Mouse (Mus musculus) MEL (cell line): ENCODE data around the gene Impdh2. TPM values are rescaled to one million over a fixed set of nuclear protein-coding genes. Genes with fewer than 3 reads are reported as not detected.

Experiments used
- DNase-seq: peaks from one replicate; pipeline ENCODE4 v3.0.0; 2011; ENCODE audit warnings: low read depth, low spot score
- H3K27ac ChIP-seq: 2 replicates; pipeline ENCODE4 v1.5.1; 2012; ENCODE audit warnings: low read depth, mild to moderate bottlenecking, control low read depth, low read length, moderate library complexity; ENCODE audit not compliant: control insufficient read depth
- H3K27me3 ChIP-seq, 2 experiments: fragments of 150-350 bp in 1 of 2; sonication (generic) in 1 of 2; 2 replicates each; pipeline ENCODE4 v1.6.1; 2012; ENCODE audit warnings: low read length in 2 of 2, mild to moderate bottlenecking in 2 of 2, improper control_type of control experiment in 1 of 2, moderate library complexity in 1 of 2; ENCODE audit not compliant: insufficient read depth in 2 of 2, control insufficient read depth in 1 of 2
- H3K36me3 ChIP-seq, 2 experiments: 2 replicates each; pipeline ENCODE4 v1.6.1; 2012 to 2014; ENCODE audit warnings: low read length in 2 of 2, improper control_type of control experiment in 1 of 2, inconsistent platforms in 1 of 2, mild to moderate bottlenecking in 1 of 2; ENCODE audit not compliant: insufficient read depth in 2 of 2, control insufficient read depth in 1 of 2
- H3K4me1 ChIP-seq, 2 experiments: fragments of 150-350 bp in 1 of 2; sonication (generic) in 1 of 2; 2 replicates each; pipeline ENCODE4 v1.6.1; 2012; ENCODE audit warnings: low read length in 2 of 2, improper control_type of control experiment in 1 of 2, mild to moderate bottlenecking in 1 of 2; ENCODE audit not compliant: insufficient read depth in 2 of 2, control insufficient read depth in 1 of 2
- H3K4me3 ChIP-seq, 2 experiments: fragments of 150-350 bp in 1 of 2; sonication (generic) in 1 of 2; 2 replicates each; pipeline ENCODE4 v1.5.1; 2012; ENCODE audit warnings: low read depth in 2 of 2, low read length in 2 of 2, mild to moderate bottlenecking in 2 of 2, moderate library complexity in 2 of 2, control low read depth in 1 of 2, improper control_type of control experiment in 1 of 2; ENCODE audit not compliant: control insufficient read depth in 1 of 2, insufficient read depth in 1 of 2
- H3K79me2 ChIP-seq: 2 replicates; pipeline ENCODE4 v1.6.1; 2012; ENCODE audit warnings: mild to moderate bottlenecking, low read length, moderate library complexity; ENCODE audit not compliant: control insufficient read depth, poor library complexity, insufficient read depth
- H3K9ac ChIP-seq: 2 replicates; pipeline ENCODE4 v1.6.1; 2012; ENCODE audit warnings: low read depth, mild to moderate bottlenecking, control low read depth, low read length, moderate library complexity; ENCODE audit not compliant: control insufficient read depth, poor library complexity, severe bottlenecking
- H3K9me3 ChIP-seq: fragments of 150-350 bp; sonication (generic); replicated peaks from 2 replicates; pipeline ENCODE4 v1.6.1; 2012; ENCODE audit warnings: mild to moderate bottlenecking, low read length, improper control_type of control experiment, moderate library complexity; ENCODE audit not compliant: insufficient read depth
- ELF1 ChIP-seq: IDR thresholded peaks from 2 replicates; pipeline ENCODE4 v1.6.1; 2014; ENCODE audit warnings: low read depth, mild to moderate bottlenecking, inconsistent platforms, low read length, improper control_type of control experiment, moderate library complexity
- MAFK ChIP-seq: IDR thresholded peaks from 2 replicates; pipeline ENCODE4 v1.6.1; 2011; ENCODE audit warnings: low read depth, mild to moderate bottlenecking, low read length, improper control_type of control experiment, borderline replicate concordance
- MXI1 ChIP-seq: IDR thresholded peaks from 2 replicates; pipeline ENCODE4 v1.6.1; 2011; ENCODE audit warnings: mild to moderate bottlenecking, low read depth, low read length, improper control_type of control experiment
- MYB ChIP-seq: IDR thresholded peaks from 2 replicates; pipeline ENCODE4 v1.6.1; 2011; ENCODE audit warnings: mild to moderate bottlenecking, low read depth, low read length, improper control_type of control experiment
- TCF12 ChIP-seq: IDR thresholded peaks from 2 replicates; pipeline ENCODE4 v1.6.1; 2014; ENCODE audit warnings: low read depth, mild to moderate bottlenecking, inconsistent platforms, low read length, improper control_type of control experiment, moderate library complexity
- ZNF384 ChIP-seq: IDR thresholded peaks from 2 replicates; pipeline ENCODE4 v1.6.1; 2012; ENCODE audit warnings: low read depth, mild to moderate bottlenecking, inconsistent platforms, low read length, improper control_type of control experiment
- polyA plus RNA-seq, 2 experiments: library from polyadenylated mRNA; stranded (reverse) in 1 of 2; unstranded in 1 of 2; fragments of >175 nt in 1 of 2; fragments of >200 nt in 1 of 2; gene quantifications; 2 replicates each; pipeline versions ENCODE4 v1.2.1 to v1.2.4; 2012; ENCODE audit warnings: low replicate concordance in 2 of 2, low read depth in 1 of 2; ENCODE audit not compliant: insufficient read length in 2 of 2, insufficient read depth in 1 of 2, missing spikeins in 1 of 2
- total RNA-seq: library from RNA; depleted of rRNA; stranded (reverse); fragments of 300-350 nt; gene quantifications from 2 replicates; pipeline ENCODE4 v1.2.3, GENCODE M21; 2012; rRNA removed

Impdh2 gene
- total and polyA plus RNA-seq, 3 experiments = 519 to 550 TPM; not detected in 1

- Histone ChIP-seq H3K79me2 (no peaks in the 10 kb centered on the region), H3K4me1 (peaks cover 2 to 9% of the 10 kb centered on the region in 2 experiments; a peak in 3 of 4 replicates), H3K36me3 (peaks cover 14 to 40% of the 10 kb centered on the region in 2 experiments), H3K9me3 (no peaks in the 10 kb centered on the region), H3K4me3 (no peak overlapping the region), H3K27me3 (no peaks in the 10 kb centered on the region), H3K9ac (no peak overlapping the region), H3K27ac (no peak overlapping the region)
- TF ChIP-seq MYB (no peak), MAFK (no peak), ZNF384 (no peak), MXI1 (no peak), TCF12 (no peak), ELF1 (no peak)
- DNase-seq = no peak
These were observed 51.4 kb downstream of the Impdh2 start for GRCm38 (mm10) chr9:108611488-108611887.

Other genes starting within 250 kb of the Impdh2 start
- 1,163 and 1,351 TPM in 2 replicates for gene Gpx1, start 221.4 kb upstream of the Impdh2 start, total RNA-seq
- 1,000 to 10,000 TPM; 1,085 to 1,266 TPM for gene Gpx1, start 221.4 kb upstream of the Impdh2 start, polyA plus RNA-seq
- 85.4 and 88.4 TPM in 2 replicates for gene Usp4, start 212.4 kb upstream of the Impdh2 start, total RNA-seq
- 100 to 1,000 TPM in 1 of 2 experiments, not detected in 1; 128 TPM for gene Usp4, start 212.4 kb upstream of the Impdh2 start, polyA plus RNA-seq
- 0.69 and 0.92 TPM in 2 replicates for gene 1700102P08Rik, start 167.5 kb upstream of the Impdh2 start, total RNA-seq
- 1 to 10 TPM in 1 of 2 experiments, not detected in 1; 1.0 TPM for gene 1700102P08Rik, start 167.5 kb upstream of the Impdh2 start, polyA plus RNA-seq
- gene Ccdc36, start 131.8 kb upstream of the Impdh2 start, total RNA-seq = not detected in 2 replicates
- not detected for gene Ccdc36, start 131.8 kb upstream of the Impdh2 start, polyA plus RNA-seq
- not detected in 2 replicates for gene BC048562, start 123.8 kb upstream of the Impdh2 start, total RNA-seq
- not detected for gene BC048562, start 123.8 kb upstream of the Impdh2 start, polyA plus RNA-seq
- 18.3 and 23.1 TPM in 2 replicates for gene Ccdc71, start 99.8 kb upstream of the Impdh2 start, total RNA-seq
- 10 to 100 TPM in 1 of 2 experiments, not detected in 1; 39.9 TPM for gene Ccdc71, start 99.8 kb upstream of the Impdh2 start, polyA plus RNA-seq
- 48.0 and 71.9 TPM in 2 replicates for gene Klhdc8b, start 98.7 kb upstream of the Impdh2 start, total RNA-seq
- 10 to 100 TPM; 57.3 to 77.2 TPM for gene Klhdc8b, start 98.7 kb upstream of the Impdh2 start, polyA plus RNA-seq
- gene Lamb2, start 80.5 kb upstream of the Impdh2 start, total RNA-seq = 0.56 and 0.58 TPM in 2 replicates
- under 1 TPM in 1 of 2 experiments, not detected in 1; 0.84 TPM for gene Lamb2, start 80.5 kb upstream of the Impdh2 start, polyA plus RNA-seq
- gene Usp19, start 69.7 kb upstream of the Impdh2 start, total RNA-seq = 69.0 and 76.1 TPM in 2 replicates
- gene Usp19, start 69.7 kb upstream of the Impdh2 start, polyA plus RNA-seq = 100 to 1,000 TPM in 1 of 2 experiments, not detected in 1; 162 TPM
- gene Qars, start 52.6 kb upstream of the Impdh2 start, total RNA-seq = 267 and 286 TPM in 2 replicates
- 100 to 1,000 TPM in 1 of 2 experiments, not detected in 1; 407 TPM for gene Qars, start 52.6 kb upstream of the Impdh2 start, polyA plus RNA-seq
- 122 and 126 TPM in 2 replicates for gene Qrich1, start 43.5 kb upstream of the Impdh2 start, total RNA-seq
- gene Qrich1, start 43.5 kb upstream of the Impdh2 start, polyA plus RNA-seq = 100 to 1,000 TPM in 1 of 2 experiments, 10 to 100 TPM in 1; 84.5 to 161 TPM
- 38.0 and 42.7 TPM in 2 replicates for gene Ndufaf3, start 7.1 kb downstream of the Impdh2 start, total RNA-seq
- 10 to 100 TPM in 1 of 2 experiments, not detected in 1; 66.8 TPM for gene Ndufaf3, start 7.1 kb downstream of the Impdh2 start, polyA plus RNA-seq
- 64.9 and 85.8 TPM in 2 replicates for gene Dalrd3, start 9.6 kb downstream of the Impdh2 start, total RNA-seq
- 100 to 1,000 TPM in 1 of 2 experiments, not detected in 1; 126 TPM for gene Dalrd3, start 9.6 kb downstream of the Impdh2 start, polyA plus RNA-seq
- 43.2 and 43.5 TPM in 2 replicates for gene Wdr6, start 18.5 kb downstream of the Impdh2 start, total RNA-seq
- gene Wdr6, start 18.5 kb downstream of the Impdh2 start, polyA plus RNA-seq = 10 to 100 TPM in 1 of 2 experiments, not detected in 1; 44.9 TPM
- gene P4htm, start 37.4 kb downstream of the Impdh2 start, total RNA-seq = 0.08 and 0.10 TPM in 2 replicates
- gene P4htm, start 37.4 kb downstream of the Impdh2 start, polyA plus RNA-seq = under 1 TPM in 1 of 2 experiments, not detected in 1; 0.22 TPM
- 55.8 and 59.6 TPM in 2 replicates for gene Arih2, start 89.1 kb downstream of the Impdh2 start, total RNA-seq
- gene Arih2, start 89.1 kb downstream of the Impdh2 start, polyA plus RNA-seq = 10 to 100 TPM in 1 of 2 experiments, not detected in 1; 66.5 TPM
- 15.6 and 19.3 TPM in 2 replicates for gene Slc25a20, start 101.8 kb downstream of the Impdh2 start, total RNA-seq
- gene Slc25a20, start 101.8 kb downstream of the Impdh2 start, polyA plus RNA-seq = 10 to 100 TPM in 1 of 2 experiments, not detected in 1; 24.1 TPM
- gene Prkar2a, start 129.0 kb downstream of the Impdh2 start, total RNA-seq = 18.9 and 22.4 TPM in 2 replicates
- gene Prkar2a, start 129.0 kb downstream of the Impdh2 start, polyA plus RNA-seq = 100 to 1,000 TPM in 1 of 2 experiments, 10 to 100 TPM in 1; 87.9 to 230 TPM
- gene Ip6k2, start 223.5 kb downstream of the Impdh2 start, total RNA-seq = 21.3 and 25.1 TPM in 2 replicates
- gene Ip6k2, start 223.5 kb downstream of the Impdh2 start, polyA plus RNA-seq = 10 to 100 TPM in 1 of 2 experiments, not detected in 1; 33.7 TPM
- gene Nckipsd, start 248.1 kb downstream of the Impdh2 start, total RNA-seq = 3.9 and 6.6 TPM in 2 replicates
- 10 to 100 TPM in 1 of 2 experiments, not detected in 1; 10.3 TPM for gene Nckipsd, start 248.1 kb downstream of the Impdh2 start, polyA plus RNA-seq